Mouse (Mus musculus) lung, postnatal 0 days (tissue): ENCODE measurements around the gene March6. TPM values are rescaled to one million over a fixed set of nuclear protein-coding genes. Genes with fewer than 3 reads are reported as not detected.
A peak's percentile ranks its signal among the peaks of the same experiment; 100 is the strongest.

Experiments used
- ATAC-seq: fragments of 200-750 bp; cut with Nextera tagmentation; 2 replicates; pipeline ENCODE4 v1.8.0; 2017; ENCODE audit warnings: moderate library complexity
- DNase-seq: peaks from one replicate; pipeline ENCODE4 v3.0.0-alpha.2; 2016; ENCODE audit warnings: low spot score
- H3K27ac ChIP-seq: fragments of 300-500 bp; sonication (generic); 2 replicates; pipeline ENCODE4 v1.5.1; 2014; ENCODE audit warnings: antibody characterized with exemption, mild to moderate bottlenecking, low read length, mixed read lengths
- H3K27me3 ChIP-seq: fragments of 300-500 bp; sonication (generic); replicated peaks from 2 replicates; pipeline ENCODE4 v1.6.1; 2014; ENCODE audit warnings: low read length, mixed read lengths; ENCODE audit not compliant: insufficient read depth
- H3K36me3 ChIP-seq: fragments of 300-500 bp; sonication (generic); 2 replicates; pipeline ENCODE4 v1.6.1; 2014; ENCODE audit warnings: low read length, mixed read lengths; ENCODE audit not compliant: insufficient read depth
- H3K4me1 ChIP-seq: fragments of 300-500 bp; sonication (generic); 2 replicates; pipeline ENCODE4 v1.6.1; 2014; ENCODE audit warnings: antibody characterized with exemption, low read depth, low read length, mixed read lengths; ENCODE audit not compliant: insufficient read depth
- H3K4me2 ChIP-seq: fragments of 300-500 bp; sonication (generic); replicated peaks from 2 replicates; pipeline ENCODE4 v1.6.1; 2014; ENCODE audit warnings: low read depth, mild to moderate bottlenecking, low read length, moderate library complexity, mixed read lengths
- H3K4me3 ChIP-seq: fragments of 300-500 bp; sonication (generic); 2 replicates; pipeline ENCODE4 v1.5.1; 2014; ENCODE audit warnings: low read depth, low read length
- H3K9ac ChIP-seq: fragments of 300-500 bp; sonication (generic); replicated peaks from 2 replicates; pipeline ENCODE4 v1.6.1; 2014; ENCODE audit warnings: low read depth, mild to moderate bottlenecking
- H3K9me3 ChIP-seq: fragments of 300-500 bp; sonication (generic); 2 replicates; pipeline ENCODE4 v1.6.1; 2016; ENCODE audit warnings: low read length, mixed read lengths
- CTCF ChIP-seq: IDR thresholded peaks from 2 replicates; pipeline ENCODE4 v1.5.1; 2016; ENCODE audit warnings: antibody characterized with exemption, mild to moderate bottlenecking
- EP300 ChIP-seq: IDR thresholded peaks from 2 replicates; pipeline ENCODE4 v1.6.1; 2016; ENCODE audit warnings: antibody characterized with exemption, mild to moderate bottlenecking, control low read depth
- WGBS: fragments of 180-500 bp; shearing (Covaris S2); extraction: QIAGEN DNeasy Blood & Tissue Kit; methylation state at CpG from one replicate; pipeline ENCODE4 v1.1.7; 2014; 5-methylcytosine and 5-hydroxymethylcytosine counted together
- polyA plus RNA-seq: library from polyadenylated mRNA; unstranded; fragments of >200 nt; fragmentation: Nextera tagmentation; extraction: Ambion mirVana; gene quantifications from 2 replicates; pipeline ENCODE4 v1.2.1, GENCODE M21; 2015

Gene March6
- polyA plus RNA-seq, 1 experiment from 2014 or later, result 18.3 TPM

DNA sequence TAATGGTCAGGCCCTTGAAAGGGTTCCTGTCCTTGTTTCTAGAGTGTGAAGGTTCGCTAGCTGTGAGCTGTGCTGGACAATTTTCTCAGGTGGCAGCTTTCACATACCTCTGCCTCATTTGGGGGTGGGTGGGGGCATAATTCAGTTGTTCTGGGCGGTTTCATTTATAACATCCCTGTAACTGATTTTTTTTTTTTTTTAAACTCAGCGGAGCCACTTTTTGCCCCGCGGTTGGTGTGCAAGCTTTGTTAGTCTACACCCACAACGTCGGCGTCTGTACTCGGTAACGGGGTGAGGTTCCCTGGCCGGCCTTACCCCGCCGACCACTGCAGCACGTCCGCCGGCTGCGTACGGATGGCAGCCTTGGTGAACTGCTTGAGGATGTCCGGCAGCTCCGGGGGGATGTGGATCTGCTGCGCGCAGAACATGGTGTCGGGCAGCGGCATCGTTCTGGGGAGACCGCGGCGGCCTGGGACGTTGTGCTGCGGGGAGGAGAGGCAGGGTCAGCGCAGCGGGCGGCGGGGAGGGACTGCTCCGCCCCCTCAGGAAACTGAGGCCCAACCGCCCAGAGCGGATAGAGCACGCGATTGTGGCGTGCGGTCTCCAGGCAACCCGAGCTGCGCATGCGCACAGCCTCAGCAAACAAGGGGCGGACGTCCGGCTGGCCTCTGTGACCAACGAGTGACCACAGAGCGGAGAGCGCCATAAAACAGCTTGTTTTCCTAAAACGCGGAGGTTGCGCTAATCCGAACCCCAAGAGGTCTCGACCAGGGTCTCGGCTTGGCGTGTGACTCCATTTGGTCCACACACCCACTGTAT lies 77.5 kb downstream of the March6 start, which contains the start of gene Ropn1l:
Gene Ropn1l, minus strand, starts transcription at position 640 of the 819 bp plus-strand sequence.
- Histone ChIP-seq H3K4me2 (peak within 1 kb of the TSS; percentile 79), H3K27ac (peak within 1 kb of the TSS; percentile 83), H3K4me3 (peak within 1 kb of the TSS; percentile 60), H3K36me3 (peaks cover 5% of the 10 kb centered on the region; the same call in 1 of the 2 replicates), H3K27me3 (no peaks in the 10 kb centered on the region), H3K4me1 (no peaks in the 10 kb centered on the region), H3K9ac (peak within 1 kb of the TSS; percentile 53), H3K9me3 (no peaks in the 10 kb centered on the region)
- DNase-seq (peak; percentile 96), ATAC-seq (peak; percentile 97)
- no peak for TF ChIP-seq EP300
- TF ChIP-seq CTCF, result no peak
- WGBS, result under 1% methylated on average over 57 of the region's 57 CpGs

DNA sequence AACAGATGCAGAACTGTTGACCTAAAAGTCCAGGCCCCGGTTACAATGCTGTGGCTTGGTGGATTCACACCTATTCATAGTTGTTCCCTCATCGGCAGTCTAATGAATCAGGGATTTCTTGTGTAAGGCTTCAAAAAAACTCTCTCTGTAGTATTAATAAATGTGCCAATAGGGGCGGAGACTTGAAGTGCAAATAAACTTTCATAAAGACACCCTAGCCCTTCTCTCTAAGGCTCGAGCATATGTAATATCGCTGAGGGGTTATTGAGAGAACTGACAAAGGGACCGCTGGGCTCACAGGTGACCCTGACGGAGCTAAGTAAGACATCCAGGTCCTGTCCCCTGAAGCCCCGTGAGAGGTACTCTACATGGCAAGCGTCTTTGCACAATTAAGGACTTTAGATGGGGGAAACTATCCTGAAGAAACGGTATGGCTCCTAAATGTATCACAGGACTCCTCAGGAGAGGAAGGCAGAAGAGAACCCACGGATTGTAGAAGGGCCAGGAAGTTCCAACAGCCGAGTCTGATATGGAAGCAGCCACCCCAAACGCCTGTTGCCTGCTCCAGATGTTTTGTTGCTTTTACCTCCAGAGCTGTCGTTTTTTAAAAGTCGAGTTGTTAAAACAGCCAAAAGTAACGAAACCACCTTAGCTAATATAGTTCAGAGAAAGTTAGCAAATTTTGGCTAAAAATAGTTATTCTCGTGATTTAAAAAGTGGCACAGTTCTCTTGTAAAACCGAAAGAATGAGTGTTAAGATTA lies 78.3 kb downstream of the March6 start:
- Histone ChIP-seq H3K4me2 (peak overlapping the region; percentile 79), H3K9ac (no peak overlapping the region), H3K27ac (peak overlapping the region; percentile 83), H3K4me1 (no peaks in the 10 kb centered on the region), H3K27me3 (no peaks in the 10 kb centered on the region), H3K4me3 (peak overlapping the region; percentile 60), H3K36me3 (no peaks in the 10 kb centered on the region), H3K9me3 (no peaks in the 10 kb centered on the region)
- DNase-seq (peak; percentile 61), ATAC-seq (no peak)
- TF ChIP-seq CTCF (no peak), EP300 (no peak)
- 31% methylated on average over 18 of the region's 18 CpGs for WGBS

DNA sequence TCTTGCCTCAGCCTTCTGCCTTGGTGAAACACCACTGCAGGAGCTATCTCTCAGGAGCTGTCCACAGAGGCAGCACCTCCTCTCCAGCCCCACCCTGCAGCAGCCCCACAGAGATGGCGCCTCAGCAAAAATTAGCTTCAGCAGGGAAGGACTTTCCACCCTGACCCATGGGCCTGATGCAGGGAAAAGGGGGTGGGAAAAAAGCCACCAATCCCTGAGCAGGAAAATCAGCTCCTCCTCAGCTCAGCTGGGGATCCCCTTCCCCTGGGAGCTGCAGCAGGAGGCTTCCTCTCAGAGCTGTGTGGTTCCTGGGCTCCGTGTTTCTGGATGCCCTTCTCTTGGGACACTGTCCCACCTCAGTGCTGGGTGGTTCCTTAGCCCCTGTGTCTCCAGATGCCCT lies 81.1 kb downstream of the March6 start:
- Histone ChIP-seq H3K4me3 (no peak overlapping the region), H3K27me3 (no peaks in the 10 kb centered on the region), H3K4me1 (no peaks in the 10 kb centered on the region), H3K36me3 (no peaks in the 10 kb centered on the region), H3K9me3 (no peaks in the 10 kb centered on the region), H3K9ac (no peak overlapping the region), H3K4me2 (no peak overlapping the region), H3K27ac (no peak overlapping the region)
- ATAC-seq (no peak), DNase-seq (no peak)
- 17% methylated on average over 2 of the region's 2 CpGs for WGBS
- TF ChIP-seq CTCF (no peak), EP300 (no peak)

DNA sequence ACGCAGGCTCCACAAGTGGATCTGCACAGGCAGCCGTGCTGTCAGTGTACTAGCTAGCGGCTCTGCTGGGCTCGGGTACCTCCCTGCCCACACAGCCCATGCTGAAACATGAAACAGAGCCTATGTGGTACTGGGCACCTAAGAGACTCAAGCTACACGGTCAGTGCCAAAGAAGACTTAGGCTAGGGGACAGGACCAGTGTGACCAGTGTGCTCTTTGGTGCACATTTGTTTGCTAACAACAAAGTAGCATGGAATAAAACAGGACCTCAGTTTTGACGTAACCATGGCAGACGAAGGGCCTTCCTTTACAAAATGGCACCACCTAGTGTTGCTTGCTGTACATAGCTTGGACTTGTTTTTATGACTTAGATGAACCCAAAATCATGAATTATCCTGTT lies 83.7 kb downstream of the March6 start:
- ATAC-seq (peak; percentile 53), DNase-seq (peak; percentile 86)
- no peak overlapping the region for H3K9ac ChIP-seq
- H3K36me3 ChIP-seq, result no peaks in the 10 kb centered on the region
- TF ChIP-seq EP300 (no peak), CTCF (peak; percentile 90)
- H3K4me2 ChIP-seq, result no peak overlapping the region
- no peak overlapping the region for H3K27ac ChIP-seq
- no peak overlapping the region for H3K4me3 ChIP-seq
- no peaks in the 10 kb centered on the region for H3K4me1 ChIP-seq
- WGBS, result 44% methylated on average over 7 of the region's 7 CpGs
- no peaks in the 10 kb centered on the region for H3K27me3 ChIP-seq
- no peaks in the 10 kb centered on the region for H3K9me3 ChIP-seq

DNA sequence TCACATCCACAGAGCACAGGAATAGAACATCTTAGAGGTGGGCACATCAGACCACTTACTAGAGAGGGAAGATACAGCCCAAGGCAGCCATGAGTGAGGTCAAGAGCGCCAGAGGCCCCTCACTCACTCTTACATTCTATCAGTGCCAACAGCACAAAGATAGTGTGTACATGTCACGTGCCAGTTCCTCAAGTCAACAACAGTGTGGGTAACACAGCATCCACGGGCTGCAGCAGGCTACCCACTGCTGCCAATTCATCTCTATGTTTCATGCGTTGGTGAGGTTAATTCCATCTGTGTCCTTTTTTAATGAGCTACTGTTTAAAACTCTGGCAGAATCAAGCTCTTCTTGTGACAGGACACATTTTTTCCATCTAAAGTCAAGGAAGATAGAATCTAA lies 88.2 kb downstream of the March6 start:
- WGBS, result 91% methylated on average over 4 of the region's 4 CpGs

DNA sequence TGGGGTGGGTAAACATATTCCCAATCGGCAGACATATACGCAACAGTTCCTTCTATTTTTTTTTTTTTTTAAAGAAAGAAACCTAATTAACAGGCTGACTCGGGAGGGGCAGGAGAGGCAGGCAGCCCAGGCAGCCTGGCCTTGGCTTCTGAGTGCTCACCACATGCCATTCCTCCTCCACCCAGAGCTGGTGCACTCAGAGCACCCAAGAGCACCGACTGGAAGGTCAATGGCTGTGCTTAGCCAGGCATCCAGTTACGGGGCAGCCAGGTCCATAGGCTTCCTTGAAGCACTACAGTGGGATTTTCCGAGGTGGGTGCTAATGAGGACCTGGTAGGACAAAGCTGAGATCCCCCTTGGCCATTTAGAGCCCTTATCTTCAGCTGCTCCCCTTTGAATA lies 88.9 kb downstream of the March6 start:
- no peak overlapping the region for H3K4me2 ChIP-seq
- no peak; the same call in 1 of the 2 replicates for ATAC-seq
- no peaks in the 10 kb centered on the region for H3K36me3 ChIP-seq
- H3K4me1 ChIP-seq, result no peaks in the 10 kb centered on the region
- no peaks in the 10 kb centered on the region for H3K27me3 ChIP-seq
- H3K4me3 ChIP-seq, result no peak overlapping the region
- DNase-seq, result no peak
- H3K9ac ChIP-seq, result no peak overlapping the region
- 58% methylated on average over 6 of the region's 6 CpGs for WGBS
- no peak overlapping the region for H3K27ac ChIP-seq
- H3K9me3 ChIP-seq, result no peaks in the 10 kb centered on the region
- no peak for TF ChIP-seq CTCF
- no peak for TF ChIP-seq EP300

More for the DNA sequence above, 88.2 kb downstream of the March6 start:
- no peak for TF ChIP-seq EP300
- TF ChIP-seq CTCF, result no peak
- H3K4me1 ChIP-seq, result no peaks in the 10 kb centered on the region
- no peak overlapping the region for H3K9ac ChIP-seq
- no peak overlapping the region for H3K27ac ChIP-seq
- H3K27me3 ChIP-seq, result no peaks in the 10 kb centered on the region
- ATAC-seq (no peak), DNase-seq (no peak)
- H3K9me3 ChIP-seq, result no peaks in the 10 kb centered on the region
- H3K36me3 ChIP-seq, result no peaks in the 10 kb centered on the region
- H3K4me2 ChIP-seq, result no peak overlapping the region
- no peak overlapping the region for H3K4me3 ChIP-seq
